Mouse (Mus musculus) erythroblast, embryonic 14.5 days (primary cell): Measurements from ENCODE around the gene Cux1.

Experiments used
- GATA1 ChIP-seq: IDR thresholded peaks from 2 replicates; pipeline ENCODE4 v1.6.1; 2012; ENCODE audit warnings: low read length, inconsistent platforms, mixed read lengths
- TAL1 ChIP-seq: IDR thresholded peaks from 3 replicates; pipeline ENCODE4 v1.6.1; 2012; ENCODE audit warnings: low read length, inconsistent platforms, mixed read lengths

DNA sequence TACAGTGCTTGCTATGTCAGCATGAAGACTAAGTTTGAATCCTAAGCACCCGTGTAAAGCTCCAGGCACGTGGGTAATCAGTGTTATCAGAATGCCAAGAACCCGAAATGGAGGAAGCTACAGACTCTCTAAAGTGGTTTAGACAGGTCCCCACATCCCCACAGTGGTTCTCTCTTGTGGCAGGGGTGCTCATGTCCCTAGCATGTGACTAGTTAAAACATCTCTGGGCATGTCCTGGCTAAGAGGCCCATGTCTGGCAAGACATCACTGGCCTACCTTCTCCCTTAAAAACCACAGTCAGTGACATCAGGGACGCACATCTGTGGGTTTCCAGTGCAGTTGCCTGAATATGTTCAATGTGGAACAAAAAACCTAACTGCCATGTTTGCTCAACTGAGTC is 87.5 kb downstream of the Cux1 start:
- TF ChIP-seq TAL1, result no peak
- no peak for TF ChIP-seq GATA1
